Comparison of ENCODE assay signal across 28 mouse cellular contexts in genomic region chr14:122651681-122652080, GRCm38 (mm10).
DNase-seq lines count a peak whose midpoint lies in the region; ATAC-seq lines count a peak whose summit lies in the region.
"Had no signal": no experiment of that assay in that cellular context is flagged by ENCODE, and none has a peak within 500 bp of the region (broad histone marks: within the 10 kb centered on the region; RNA-seq: fewer than 3 reads in every experiment).

No protein-coding gene starts in this region.

- H3K27ac ChIP-seq in liver, embryonic 15.5 days (replicated peaks) = peak overlapping the region; percentile 49; the same call in 1 of the 2 replicates
- H3K27ac ChIP-seq in intestine, embryonic 15.5 days = no peak overlapping the region
- H3K27ac ChIP-seq: forebrain, embryonic 12.5 days; heart, embryonic 13.5 days; hindbrain, embryonic 14.5 days; kidney, embryonic 15.5 days; left cerebral cortex, adult 2 months; limb, embryonic 13.5 days; midbrain, embryonic 13.5 days; neural tube, embryonic 13.5 days had no signal

- peaks cover 32% of the 10 kb centered on the region for H3K4me1 ChIP-seq in liver, embryonic 15.5 days (replicated peaks)
- H3K4me1 ChIP-seq in intestine, embryonic 15.5 days (replicated peaks) = no peaks in the 10 kb centered on the region
- H3K4me1 ChIP-seq: forebrain, embryonic 12.5 days; heart, embryonic 13.5 days; kidney, embryonic 15.5 days; limb, embryonic 13.5 days; midbrain, embryonic 13.5 days; neural tube, embryonic 13.5 days had no signal

- H3K9ac ChIP-seq in liver, embryonic 15.5 days = no peak overlapping the region
- no peak overlapping the region for H3K9ac ChIP-seq in intestine, embryonic 15.5 days
- H3K9ac ChIP-seq: forebrain, embryonic 12.5 days; forebrain, postnatal 0 days; heart, embryonic 13.5 days; hindbrain, embryonic 14.5 days; kidney, embryonic 15.5 days; limb, embryonic 13.5 days; lung, embryonic 14.5 days; midbrain, embryonic 13.5 days; neural tube, embryonic 13.5 days had no signal

- no peaks in the 10 kb centered on the region for H3K36me3 ChIP-seq in liver, embryonic 15.5 days (replicated peaks)
- H3K36me3 ChIP-seq in intestine, embryonic 15.5 days = no peaks in the 10 kb centered on the region
- H3K36me3 ChIP-seq: forebrain, embryonic 12.5 days; heart, embryonic 13.5 days; kidney, embryonic 15.5 days; midbrain, embryonic 13.5 days; neural tube, embryonic 13.5 days had no signal

- peak; percentile 28 for DNase-seq in c-Kit-positive CD71-positive TER-119-positive erythroid progenitor cells, embryonic 14.5 days (ENCODE audit: low spot score)
- DNase-seq in liver = peak; percentile 34
- no peak for DNase-seq in retina, embryonic 14.5 days (ENCODE audit: low spot score)
- no peak for DNase-seq in urinary bladder, postnatal 36 days (ENCODE audit: low spot score in 2 of 2)
- DNase-seq: adrenal gland, postnatal 25 days; B cell, adult 2 months; cerebellum, adult 9-10 months; cerebellum, postnatal 36 days; forebrain, postnatal 0 days; heart, postnatal 10 days; kidney, adult 18-20 months; kidney, postnatal 25 days; lung, embryonic 14.5 days had no signal

- 15% methylated on average over 2 of the region's 2 CpGs for WGBS in liver, embryonic 15.5 days (ENCODE audit: insufficient replicate concordance)
- 74% methylated on average over 2 of the region's 2 CpGs for WGBS in intestine, embryonic 15.5 days

- H3K4me3 ChIP-seq in liver, embryonic 15.5 days (replicated peaks) = no peak overlapping the region
- no peak overlapping the region for H3K4me3 ChIP-seq in intestine, embryonic 15.5 days (replicated peaks)
- H3K4me3 ChIP-seq: erythroblast, embryonic 14.5 days; forebrain, embryonic 12.5 days; heart, embryonic 13.5 days; kidney, embryonic 15.5 days; left cerebral cortex, adult 2 months; limb, embryonic 13.5 days; megakaryocyte, embryonic 14.5 days; midbrain, embryonic 13.5 days; neural tube, embryonic 13.5 days had no signal

- no peak overlapping the region for H3K4me2 ChIP-seq in liver, embryonic 15.5 days
- no peak overlapping the region for H3K4me2 ChIP-seq in intestine, embryonic 15.5 days (replicated peaks)
- H3K4me2 ChIP-seq: forebrain, embryonic 12.5 days; heart, embryonic 13.5 days; hindbrain, embryonic 14.5 days; kidney, embryonic 15.5 days; limb, embryonic 13.5 days; lung, embryonic 14.5 days; midbrain, embryonic 13.5 days; neural tube, embryonic 13.5 days had no signal

- ATAC-seq in liver, embryonic 15.5 days (ENCODE audit: insufficient read depth) = peak; percentile 96
- ATAC-seq in megakaryocyte-erythroid progenitor cell, adult 5-6 weeks (replicated peaks; ENCODE audit: low FRiP score, low TSS enrichment, poor library complexity, severe bottlenecking) = peak; percentile 97
- no peak for ATAC-seq in intestine, embryonic 15.5 days
- ATAC-seq: forebrain, postnatal 0 days; midbrain, embryonic 13.5 days; Patski had no signal

- no peaks in the 10 kb centered on the region for H3K9me3 ChIP-seq in liver, embryonic 15.5 days (replicated peaks)
- no peaks in the 10 kb centered on the region for H3K9me3 ChIP-seq in intestine, embryonic 15.5 days
- H3K9me3 ChIP-seq: forebrain, embryonic 12.5 days; heart, embryonic 13.5 days; kidney, embryonic 15.5 days; limb, embryonic 13.5 days; megakaryocyte, embryonic 14.5 days; midbrain, embryonic 13.5 days; neural tube, embryonic 13.5 days had no signal

- no peaks in the 10 kb centered on the region for H3K27me3 ChIP-seq in liver, embryonic 15.5 days
- no peaks in the 10 kb centered on the region for H3K27me3 ChIP-seq in intestine, embryonic 15.5 days (replicated peaks)
- H3K27me3 ChIP-seq: CH12.LX; forebrain, embryonic 12.5 days; heart, embryonic 13.5 days; kidney, embryonic 15.5 days; limb, embryonic 13.5 days; megakaryocyte, embryonic 14.5 days; midbrain, embryonic 13.5 days; neural tube, embryonic 13.5 days; Patski had no signal

Comparison
In these comparisons a context has a peak if more than half of its experiments do, and no peak if none do; other contexts are left out.
1. DNase-seq: peak in c-Kit-positive CD71-positive TER-119-positive erythroid progenitor cells, embryonic 14.5 days (single experiment) and liver (single experiment); none in retina, embryonic 14.5 days (single experiment) and urinary bladder, postnatal 36 days (0 of 2).